In genomic region chr3:90612728-90613291, GRCm38 (mm10) we compare ENCODE assay signal across 8 mouse cellular contexts. TPM values are rescaled to one million over a fixed set of nuclear protein-coding genes. Genes with fewer than 3 reads are reported as not detected.
DNase-seq lines count a peak whose midpoint lies in the region; ATAC-seq and TF ChIP-seq lines count a peak whose summit lies in the region.

Gene S100a6, plus strand, starts transcription at chr3:90612882.

- TF ChIP-seq POLR2A in spleen, adult 2 months (IDR thresholded peaks at IDR 0.05; ENCODE audit: low read depth, low read length), result no peak

- peak; percentile 79; the same call in 1 of the 2 replicates for TF ChIP-seq CTCF in spleen, adult 2 months (IDR thresholded peaks at IDR 0.05; ENCODE audit: extremely low read depth, insufficient read depth, insufficient read length, insufficient replicate concordance)

- no peaks in the 10 kb centered on the region for H3K36me3 ChIP-seq in spleen, adult 2 months (ENCODE audit: control insufficient read depth, insufficient read depth, low read length)

- peak; percentile 67 for ATAC-seq in megakaryocyte-erythroid progenitor cell, adult 5-6 weeks (replicated peaks; ENCODE audit: low FRiP score, low TSS enrichment, poor library complexity, severe bottlenecking)

- WGBS in spleen, adult 2 months, result 6% methylated on average over 23 of the region's 23 CpGs

- H3K27ac ChIP-seq in spleen, adult 2 months (ENCODE audit: insufficient read depth, low read length), result peak within 1 kb of the TSS; percentile 55

- peak within 1 kb of the TSS; percentile 40 for H3K4me3 ChIP-seq in spleen, adult 2 months (ENCODE audit: extremely low read depth, insufficient read depth, insufficient read length)

- intact Hi-C loops in left cerebral cortex, postnatal 25 days (cut with DNase I), result loop anchor here (5.0 kb wide), 1 partner anchor 101 kb away; the partner anchor contains the start of genes S100a1 and S100a13

- no peaks in the 10 kb centered on the region for H3K27me3 ChIP-seq in spleen, adult 2 months (ENCODE audit: control insufficient read depth, insufficient read depth, low read length)

- peaks cover 27% of the 10 kb centered on the region; the same call in 1 of the 2 replicates for H3K4me1 ChIP-seq in spleen, adult 2 months (ENCODE audit: control insufficient read depth, insufficient read depth, insufficient read length)

- DNase-seq in cerebellum, adult 18-20 months, result peak; percentile 11 to 30
- no peak for DNase-seq in cerebellum, adult 11-12 months
- peak; percentile 48 to 61 for DNase-seq in cerebellum, postnatal 14 days
- peak; percentile 82 for DNase-seq in gastrocnemius, postnatal 25 days
- DNase-seq in induced T-regulatory cell, adult 2 months (ENCODE audit: low read depth), result peak; percentile 93
- DNase-seq in left cerebral cortex, postnatal 25 days (ENCODE audit: low spot score in 2 of 2), result peak; percentile 47 to 51
- DNase-seq in spleen, adult 2 months (ENCODE audit: low read depth in 1 of 2, low spot score in 2 of 2), result peak; percentile 66 to 84

RNA-seq across cellular contexts. Expression of gene S100a6, which starts in this region (rescaled TPM):
- 100 to 1,000 TPM in 1 of 2 experiments, 10 to 100 TPM in 1; 65.8 to 112 TPM for total RNA-seq in gastrocnemius, postnatal 25 days (2021)
- total RNA-seq in left cerebral cortex, postnatal 25 days (2021), result 10 to 100 TPM; 24.6 to 31.1 TPM
- total RNA-seq in megakaryocyte-erythroid progenitor cell, adult 5-6 weeks (2014; fragmentation: Nextera tagmentation), result 2.0 and 21.9 TPM in 2 replicates
- total RNA-seq in megakaryocyte-erythroid progenitor cell, adult 5-6 weeks (2017), result 0.94 TPM in 1 of 2 replicates, not detected in the other
- 90.6 and 121 TPM in 2 replicates for polyA plus RNA-seq in spleen, adult 2 months (2012; rRNA removed)
